ENCODE assay signal across 10 mouse cellular contexts in genomic region chr5:21440833-21441530, GRCm38 (mm10). TPM values are rescaled to one million over a fixed set of nuclear protein-coding genes. Genes with fewer than 3 reads are reported as not detected.
DNase-seq lines count a peak whose midpoint lies in the region; ATAC-seq and TF ChIP-seq lines count a peak whose summit lies in the region.
"Had no signal": no experiment of that assay in that cellular context is flagged by ENCODE, and none has a peak within 500 bp of the region (broad histone marks: within the 10 kb centered on the region; RNA-seq: fewer than 3 reads in every experiment).

No protein-coding gene starts in this region.

- WGBS in kidney, adult 2 months, result 45% methylated on average over 8 of the region's 8 CpGs
- 82% methylated on average over 8 of the region's 8 CpGs for WGBS in liver, embryonic 11.5 days

- H3K4me1 ChIP-seq in kidney, adult 2 months (ENCODE audit: control insufficient read depth, insufficient read depth, low read length), result 0 out of 2 replicates have a peak, but pooled peaks cover 2% of the 10 kb centered on the region
- no peaks in the 10 kb centered on the region for H3K4me1 ChIP-seq in liver, embryonic 11.5 days (replicated peaks; ENCODE audit: control insufficient read depth, insufficient read depth, low read length)
- H3K4me1 ChIP-seq: limb, embryonic 12.5 days had no signal

- no peak overlapping the region for H3K4me2 ChIP-seq in liver, embryonic 11.5 days
- H3K4me2 ChIP-seq: limb, embryonic 12.5 days had no signal

- no peak overlapping the region for H3K9ac ChIP-seq in liver, embryonic 11.5 days (ENCODE audit: low read depth, low read length)
- H3K9ac ChIP-seq: limb, embryonic 12.5 days had no signal

- no peak for TF ChIP-seq POLR2A in kidney, adult 2 months (IDR thresholded peaks at IDR 0.05; ENCODE audit: low read depth, low read length)

- DNase-seq in kidney, adult 2 months, result peak; percentile 24
- no peak for DNase-seq in kidney, adult 9 months
- DNase-seq in heart, postnatal 10 days, result peak; percentile 25 to 32
- DNase-seq in lung, postnatal 4 days, result peak; percentile 16 to 53
- no peak for DNase-seq in liver, embryonic 11.5 days (ENCODE audit: low spot score)
- DNase-seq in yolk sac, embryonic 10.5 days (ENCODE audit: low spot score), result no peak
- no peak for DNase-seq in liver

- ATAC-seq in common myeloid progenitor, adult 5-6 weeks (replicated peaks; ENCODE audit: low read depth, poor library complexity, severe bottlenecking), result peak; percentile 71; the same call in 1 of the 2 replicates
- no peak for ATAC-seq in liver, embryonic 11.5 days (replicated peaks; ENCODE audit: low FRiP score)

- no peak overlapping the region for H3K27ac ChIP-seq in kidney, adult 2 months (ENCODE audit: insufficient read depth, low read depth, low read length)
- H3K27ac ChIP-seq in liver, embryonic 11.5 days (ENCODE audit: low read depth, low read length), result no peak overlapping the region
- H3K27ac ChIP-seq: limb, embryonic 12.5 days had no signal

- H3K27me3 ChIP-seq in kidney, adult 2 months (replicated peaks; ENCODE audit: control insufficient read depth, insufficient read depth, low read length), result no peaks in the 10 kb centered on the region
- H3K27me3 ChIP-seq in liver, embryonic 11.5 days (replicated peaks; ENCODE audit: control insufficient read depth, insufficient read depth, low read length), result no peaks in the 10 kb centered on the region
- H3K27me3 ChIP-seq: limb, embryonic 12.5 days had no signal

- H3K36me3 ChIP-seq in kidney, adult 2 months (ENCODE audit: control insufficient read depth, insufficient read depth, low read length), result no peaks in the 10 kb centered on the region
- H3K36me3 ChIP-seq in liver, embryonic 11.5 days (ENCODE audit: control insufficient read depth, insufficient read depth, low read length), result no peaks in the 10 kb centered on the region
- H3K36me3 ChIP-seq: limb, embryonic 12.5 days had no signal

- no peaks in the 10 kb centered on the region for H3K9me3 ChIP-seq in liver, embryonic 11.5 days (ENCODE audit: control insufficient read depth, low read length)
- H3K9me3 ChIP-seq: limb, embryonic 12.5 days had no signal

- intact Hi-C loops in heart, postnatal 10 days (cut with DNase I), result no loop called here

- no peak overlapping the region for H3K4me3 ChIP-seq in kidney, adult 2 months (ENCODE audit: insufficient read depth, low read depth, low read length)
- no peak overlapping the region for H3K4me3 ChIP-seq in liver, embryonic 11.5 days (ENCODE audit: low read depth, low read length)
- H3K4me3 ChIP-seq: erythroblast, embryonic 14.5 days; limb, embryonic 12.5 days had no signal

- TF ChIP-seq CTCF in kidney, adult 2 months (conservative IDR thresholded peaks at IDR 0.05; ENCODE audit: insufficient read depth, insufficient read length, low read depth, low read length), result no peak

RNA-seq across cellular contexts. Expression of gene Fam185a, which starts 16.2 kb away (rescaled TPM):
- 1.9 and 2.6 TPM in 2 replicates for polyA plus RNA-seq in kidney, adult 2 months (2012; rRNA removed)
- total RNA-seq in common myeloid progenitor, adult 5-6 weeks (2017), result 10.9 and 13.1 TPM in 2 replicates
- total RNA-seq in heart, postnatal 10 days (2021), result 10 to 100 TPM; 10.7 to 12.3 TPM
- polyA plus RNA-seq in liver, embryonic 11.5 days (2014; fragmentation: Nextera tagmentation; extraction: Ambion mirVana), result 8.0 and 8.8 TPM in 2 replicates
- polyA plus RNA-seq: erythroblast, embryonic 14.5 days had no signal

RNA-seq across cellular contexts. Expression of gene Ccdc146, which starts 16.5 kb away (rescaled TPM):
- polyA plus RNA-seq in kidney, adult 2 months (2012; rRNA removed), result not detected in 2 replicates
- not detected in 2 replicates for total RNA-seq in common myeloid progenitor, adult 5-6 weeks (2017)
- total RNA-seq in heart, postnatal 10 days (2021), result 1 to 10 TPM; 2.7 to 3.4 TPM
- polyA plus RNA-seq in liver, embryonic 11.5 days (2014; fragmentation: Nextera tagmentation; extraction: Ambion mirVana), result not detected in 2 replicates
- polyA plus RNA-seq: erythroblast, embryonic 14.5 days had no signal

Comparison
In these comparisons a context has a peak if more than half of its experiments do, and no peak if none do; other contexts are left out.
1. DNase-seq: peak in kidney, adult 2 months (single experiment), heart, postnatal 10 days (2 of 2) and lung, postnatal 4 days (2 of 2); none in kidney, adult 9 months (single experiment), liver, embryonic 11.5 days (single experiment), yolk sac, embryonic 10.5 days (single experiment) and liver (single experiment).